Mouse (Mus musculus) brain, adult 2 months (tissue): ENCODE measurements around the gene Mpp5.

Source experiments
- DNase-seq: peaks from one replicate; pipeline ENCODE4 v3.0.0; 2011; ENCODE audit warnings: low read depth, low spot score

The Mpp5 gene

GRCm38 (mm10) chr12:78842429-78842828 lies 93.7 kb downstream of the Mpp5 start:
- no peak for DNase-seq

- no peak for DNase-seq
Measured at GRCm38 (mm10) chr12:78848246-78848645, 99.5 kb downstream of the Mpp5 start.

DNA sequence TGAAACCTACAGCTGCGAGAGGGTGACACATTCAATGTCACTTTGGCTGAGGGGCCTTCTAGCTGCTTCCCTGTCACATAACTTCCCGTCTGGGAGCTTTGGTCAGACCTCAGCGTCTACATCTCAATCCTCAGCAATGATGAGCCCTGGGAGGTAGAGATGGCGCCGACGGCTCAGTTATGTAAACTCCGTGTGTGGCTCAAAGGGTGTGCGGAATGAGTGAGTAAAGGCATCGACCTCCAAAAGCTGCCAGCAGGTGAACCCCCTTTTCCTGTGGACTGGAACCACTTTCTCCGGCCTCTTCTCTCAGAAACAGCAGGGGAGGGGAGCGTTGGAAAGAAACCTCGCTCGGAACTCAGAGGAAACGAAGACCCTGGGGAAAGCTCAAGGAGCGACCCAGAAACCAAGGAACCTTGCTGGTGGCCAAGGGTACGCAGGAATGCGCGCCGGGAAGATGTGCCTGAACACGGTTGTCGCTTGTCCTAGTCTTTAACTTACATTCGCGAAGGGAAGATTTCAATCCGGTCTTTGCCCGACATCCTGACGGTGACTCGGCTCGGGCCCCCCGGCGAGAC lies 112.3 kb downstream of the Mpp5 start:
- DNase-seq = peak; percentile 64

DNA sequence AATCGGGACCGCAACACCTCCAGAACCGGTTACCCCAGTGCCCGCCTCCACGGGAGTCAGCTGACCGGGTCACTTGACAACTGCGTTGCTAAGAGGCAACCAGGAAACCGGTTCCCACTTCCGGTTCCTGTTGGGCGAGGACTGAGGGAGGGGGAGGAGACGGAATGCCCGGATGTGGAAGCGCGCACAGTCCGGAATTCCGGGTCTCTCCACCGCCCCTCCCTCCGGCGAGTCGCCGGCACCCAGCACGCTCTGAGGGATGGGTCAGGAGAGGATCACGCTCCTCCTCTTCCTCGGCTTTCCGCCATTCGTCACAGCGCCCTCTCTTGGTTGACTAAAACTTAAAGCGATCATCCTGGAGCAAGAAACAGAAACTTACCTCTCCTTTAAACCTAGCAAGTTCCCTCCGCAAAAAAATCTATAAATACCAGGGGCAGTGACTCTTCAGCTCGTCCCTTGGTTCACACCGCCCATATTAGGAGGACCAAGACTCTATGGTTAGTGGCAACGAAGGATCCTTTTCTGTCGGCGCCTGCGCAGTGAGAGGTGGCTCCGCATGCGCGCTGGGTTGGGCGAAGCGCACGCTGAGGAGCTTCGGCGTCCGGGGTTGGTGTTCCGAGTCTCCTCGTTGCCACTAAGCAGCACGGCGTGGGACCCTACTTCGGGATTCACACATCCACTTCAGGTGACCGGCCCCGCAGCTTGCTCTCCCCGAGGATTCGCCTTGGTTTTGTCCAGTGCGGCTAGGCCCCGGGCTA lies 113.0 kb downstream of the Mpp5 start, which contains the start of the genes Atp6v1d and Eif2s1:
Gene Atp6v1d, minus strand, starts transcription at position 143 of the 758 bp plus-strand sequence.
Gene Eif2s1, plus strand, starts transcription at position 324 of the 758 bp plus-strand sequence.
- DNase-seq = peak; percentile 100

DNA sequence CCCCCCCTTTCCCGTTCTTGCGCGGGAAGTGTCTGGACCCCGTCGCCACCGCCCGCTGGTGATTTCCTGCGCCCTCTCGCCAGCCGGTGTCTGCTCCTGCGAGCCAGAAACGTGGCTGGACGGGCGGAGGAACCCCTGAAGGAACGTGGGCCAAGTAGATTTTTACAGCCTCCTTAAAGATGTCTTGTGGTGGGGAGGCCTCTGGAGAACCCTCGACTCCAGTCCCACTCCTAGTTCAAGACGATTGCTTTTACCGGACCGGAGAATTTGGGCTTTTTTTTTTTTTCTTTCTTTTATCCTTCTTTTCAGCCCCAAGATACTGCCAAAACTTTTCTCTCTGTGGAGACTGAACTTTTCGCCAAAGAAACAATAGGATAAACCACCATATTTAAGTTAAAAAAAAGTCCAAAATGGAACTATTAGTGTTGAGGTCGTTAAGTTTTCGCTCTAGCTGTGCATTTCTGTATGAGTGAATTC lies 113.6 kb downstream of the Mpp5 start:
- no peak for DNase-seq

DNA sequence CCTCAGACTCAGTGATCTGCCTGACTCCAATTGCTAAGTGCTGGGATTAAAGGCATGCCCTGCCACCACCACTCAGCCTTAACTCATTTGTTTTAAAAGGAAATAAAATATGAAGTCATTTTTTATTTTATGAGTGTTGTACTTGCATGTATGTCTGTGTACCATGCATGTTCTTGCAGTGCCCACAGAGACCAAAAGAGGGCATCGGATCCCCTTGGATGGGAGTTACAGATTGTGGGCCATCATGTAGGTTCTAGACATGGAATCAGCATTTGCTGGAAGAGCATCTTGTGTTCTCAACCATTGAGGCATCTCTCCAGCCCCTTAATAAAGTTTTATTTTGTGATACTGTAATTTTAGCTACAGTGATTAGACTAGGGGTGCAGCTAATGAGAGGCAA lies 116.7 kb downstream of the Mpp5 start:
- no peak for DNase-seq

DNA sequence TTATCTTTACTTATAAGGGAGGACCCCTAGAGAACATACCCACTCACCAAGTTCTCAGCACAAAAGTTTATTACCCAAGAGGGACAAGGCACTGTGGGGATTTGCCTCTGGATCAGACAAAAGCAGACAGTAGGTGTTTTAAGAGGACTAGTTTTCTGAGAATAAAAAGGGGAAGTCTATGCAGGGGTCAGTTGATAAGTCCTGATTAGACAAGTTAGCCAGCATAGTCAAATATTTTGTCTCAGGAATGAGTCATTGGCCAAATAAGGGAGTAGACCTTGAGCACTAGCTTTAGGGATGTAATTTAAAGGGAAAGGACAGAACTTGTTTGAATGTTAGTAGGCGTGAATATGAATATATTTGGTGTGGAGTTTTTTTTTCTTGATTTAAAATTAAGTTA lies 119.4 kb downstream of the Mpp5 start:
- DNase-seq = no peak

GRCm38 (mm10) chr12:78874581-78874980 lies 125.9 kb downstream of the Mpp5 start:
- no peak for DNase-seq

DNA sequence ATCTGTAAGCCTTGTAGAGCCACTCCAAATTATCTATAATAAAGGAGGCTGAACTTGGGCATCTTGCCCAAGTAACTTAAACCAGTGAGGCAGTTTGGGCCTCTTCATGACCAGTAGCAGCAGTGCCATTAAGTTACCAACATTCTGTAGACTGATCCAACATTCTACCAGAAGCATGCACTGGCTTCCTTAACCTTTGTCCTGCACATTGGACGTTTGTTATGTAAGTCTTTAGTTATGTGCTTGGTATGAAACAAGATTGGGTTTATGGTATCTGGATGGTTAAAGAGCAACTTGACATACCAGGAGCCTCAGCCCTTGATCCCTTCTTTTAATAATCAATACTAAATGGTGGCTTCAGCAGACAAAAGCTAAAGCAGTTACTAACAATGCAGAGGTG lies 141.4 kb downstream of the Mpp5 start:
- DNase-seq = no peak
